Mouse (Mus musculus) cerebral cortex, adult 2 months (tissue): ENCODE results near the gene Exoc3l2.

Source experiments
- WGBS: fragments of 180-500 bp; shearing (Covaris S2); methylation state at CpG from one replicate; pipeline ENCODE4 v1.1.7; 2018; 5-methylcytosine and 5-hydroxymethylcytosine counted together

Exoc3l2 gene

DNA sequence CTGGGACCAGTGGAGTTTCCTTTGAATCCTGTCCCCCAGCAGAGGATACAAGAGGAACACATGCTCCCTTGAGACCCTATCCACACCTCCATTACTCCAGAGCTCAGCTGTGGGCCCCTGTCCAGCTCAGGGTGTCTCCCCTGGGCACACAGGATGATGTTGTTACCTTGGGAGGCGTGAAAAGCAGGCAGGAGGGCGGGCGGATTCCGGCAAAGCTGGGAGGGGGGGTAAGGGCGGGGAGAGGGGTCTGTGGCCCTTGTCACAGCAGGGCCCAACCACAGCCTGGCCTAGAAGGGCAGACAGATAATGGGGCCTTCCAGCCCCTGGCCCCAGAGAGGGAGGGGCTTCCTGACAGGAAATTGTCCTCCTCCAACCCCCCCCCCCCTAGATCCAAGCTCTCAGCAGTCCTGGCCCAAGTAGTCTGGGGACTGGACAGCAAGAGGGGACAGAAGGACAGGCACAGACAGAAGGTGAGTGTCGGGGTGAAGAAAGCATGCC, at the start of gene Exoc3l2:
TSS of gene Exoc3l2 (plus strand) at position 448 of the 498 bp plus-strand sequence.
- WGBS = 60% methylated on average over 6 of the region's 6 CpGs

DNA sequence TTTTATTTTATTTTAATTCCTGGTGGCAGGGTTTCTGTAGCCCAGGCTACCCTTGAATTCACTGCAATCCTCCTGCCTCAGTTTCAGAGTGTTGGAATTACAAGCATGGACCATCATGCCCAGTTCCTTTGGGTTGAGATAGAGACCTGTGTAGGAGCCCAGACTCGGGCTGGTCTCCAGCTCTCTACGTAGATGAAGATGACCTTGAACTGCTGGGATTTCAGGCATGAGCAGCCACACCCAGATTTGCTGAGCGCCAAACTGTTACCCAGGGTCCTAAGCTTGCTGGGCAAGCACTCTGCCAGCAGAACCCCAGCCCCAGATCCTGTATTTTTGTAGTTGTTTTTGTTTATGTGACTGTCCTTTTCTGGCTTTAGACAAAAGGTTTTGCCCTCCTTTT, 49.6 kb upstream of the Exoc3l2 start:
- WGBS = 88% methylated on average over 3 of the region's 3 CpGs

DNA sequence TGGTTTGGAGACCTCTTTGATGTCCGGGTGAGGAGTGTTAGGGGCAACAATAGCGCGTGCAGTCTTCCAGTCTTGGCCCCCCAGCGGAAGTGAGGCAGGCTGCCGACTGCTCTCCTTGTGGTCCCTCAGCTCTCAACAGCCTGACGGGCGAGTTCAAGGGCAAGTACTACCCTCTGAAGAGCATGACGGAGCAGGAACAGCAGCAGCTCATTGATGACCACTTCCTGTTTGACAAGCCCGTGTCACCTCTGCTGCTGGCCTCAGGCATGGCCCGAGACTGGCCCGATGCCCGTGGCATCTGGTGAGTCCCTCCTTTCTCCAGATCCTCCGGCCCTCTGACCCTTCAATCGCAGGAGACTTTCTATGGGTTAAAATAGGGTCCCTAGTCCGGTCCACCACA, 46.5 kb upstream of the Exoc3l2 start:
- 82% methylated on average over 15 of the region's 15 CpGs for WGBS

DNA sequence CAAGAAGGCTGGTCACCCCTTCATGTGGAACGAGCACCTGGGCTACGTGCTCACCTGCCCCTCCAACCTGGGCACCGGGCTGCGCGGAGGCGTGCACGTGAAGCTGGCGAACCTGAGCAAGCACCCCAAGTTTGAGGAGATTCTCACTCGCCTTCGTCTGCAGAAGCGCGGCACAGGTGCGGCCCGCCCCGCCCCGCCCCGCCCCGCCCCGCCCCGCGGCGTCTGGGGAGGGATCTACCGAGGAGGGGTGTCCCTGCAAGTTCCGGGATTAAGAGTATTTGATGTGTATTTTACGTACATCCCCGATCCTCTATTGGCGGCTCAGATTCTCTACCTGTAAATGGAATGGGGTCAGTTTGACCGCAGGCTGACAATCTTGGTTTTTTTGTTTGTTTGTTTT, 43.0 kb upstream of the Exoc3l2 start:
- WGBS = 8% methylated on average over 28 of the region's 28 CpGs

DNA sequence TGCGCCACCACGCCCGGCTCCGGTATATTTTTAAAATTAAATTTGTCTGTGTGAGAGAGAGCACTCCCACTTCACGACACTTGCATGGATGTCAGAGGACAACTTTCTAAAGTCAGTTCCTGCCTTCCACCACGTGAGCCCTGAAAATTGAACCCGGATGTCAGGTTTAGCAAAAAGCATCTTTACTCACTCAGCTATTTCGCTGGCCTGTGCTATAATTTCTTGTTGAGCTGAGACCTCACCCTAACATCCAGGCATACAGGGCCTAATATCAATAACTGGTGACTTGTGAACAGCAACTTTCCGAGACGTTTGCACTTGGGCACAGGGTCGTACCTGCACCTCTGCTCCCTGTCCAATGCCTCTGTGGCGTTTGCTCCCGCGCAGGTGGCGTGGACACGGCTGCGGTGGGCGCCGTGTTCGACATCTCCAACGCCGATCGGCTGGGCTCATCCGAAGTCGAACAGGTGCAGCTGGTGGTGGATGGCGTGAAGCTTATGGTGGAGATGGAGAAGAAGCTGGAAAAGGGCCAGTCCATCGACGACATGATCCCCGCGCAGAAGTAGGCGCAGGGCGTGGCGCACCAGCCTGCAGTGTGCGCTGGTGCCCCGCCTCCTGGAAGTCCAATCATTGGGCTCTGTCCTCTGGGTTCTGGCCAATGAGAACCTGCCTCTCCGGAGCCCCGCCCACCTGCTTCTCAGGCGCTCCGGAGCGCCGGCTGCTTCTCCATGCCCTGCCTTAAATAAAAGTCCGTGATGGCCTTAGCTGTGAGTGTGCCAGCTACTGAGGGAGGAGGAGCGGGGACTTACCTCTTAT, 42.1 kb upstream of the Exoc3l2 start:
- WGBS = 7% methylated on average over 43 of the region's 43 CpGs

DNA sequence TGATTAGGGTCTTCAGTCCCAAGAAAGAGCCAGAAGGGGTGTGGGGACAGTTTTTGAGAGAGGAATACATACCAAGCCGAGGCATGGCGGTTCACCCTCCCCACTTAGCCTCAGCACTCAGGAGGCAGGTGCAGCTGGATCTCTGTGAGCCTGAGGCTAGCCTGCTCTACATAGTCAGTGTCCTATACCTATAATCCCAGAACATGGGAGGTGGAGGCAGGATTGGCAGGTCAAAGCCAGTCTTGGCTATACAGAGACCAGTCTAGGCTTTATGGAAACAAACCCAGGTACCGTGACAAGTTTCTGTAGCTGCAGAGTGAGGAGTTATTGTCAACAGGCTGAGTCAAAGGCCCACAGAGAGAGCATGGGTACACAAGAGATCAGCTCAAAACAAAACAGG, 40.0 kb upstream of the Exoc3l2 start:
- 88% methylated on average over 3 of the region's 3 CpGs for WGBS

DNA sequence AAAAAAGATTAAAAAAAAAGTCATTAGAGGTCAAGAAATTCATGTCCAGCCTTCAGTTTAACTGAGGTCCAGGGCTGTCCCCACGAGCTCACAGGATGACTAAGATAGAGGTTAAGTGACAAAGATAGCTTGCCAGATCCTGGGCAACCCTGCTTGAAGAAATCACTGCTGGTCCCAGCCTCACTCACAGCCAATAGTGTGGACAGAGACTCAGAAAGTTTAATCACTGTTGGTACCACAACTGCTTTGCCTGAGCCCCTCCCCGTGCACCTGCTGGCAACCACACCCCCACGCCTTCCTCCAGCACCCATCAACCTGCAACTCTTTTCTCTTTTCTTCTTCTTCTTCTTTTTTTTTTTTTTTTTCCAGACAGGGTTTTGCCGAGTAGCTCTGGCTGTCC, 39.1 kb upstream of the Exoc3l2 start:
- 51% methylated on average over 4 of the region's 4 CpGs for WGBS

DNA sequence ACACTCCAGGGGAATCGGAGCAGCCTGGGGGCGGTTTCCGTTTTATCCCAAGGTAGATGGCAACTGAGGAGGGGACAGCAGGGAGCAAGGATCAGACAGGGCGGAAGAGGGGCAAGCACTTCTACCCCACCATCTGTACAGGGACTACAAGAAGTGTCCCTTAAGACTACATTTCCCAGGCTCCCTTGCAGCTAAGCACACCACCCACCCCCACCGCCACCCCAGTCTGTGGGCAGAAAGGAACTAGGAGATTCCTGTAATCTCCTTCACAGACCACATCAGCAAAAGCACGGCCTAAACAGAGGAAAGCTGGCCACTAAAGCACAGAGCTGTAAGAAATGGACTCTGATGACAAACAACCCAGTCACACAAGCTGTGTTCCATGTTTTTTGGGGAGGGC, 36.8 kb upstream of the Exoc3l2 start:
- 70% methylated on average over 6 of the region's 6 CpGs for WGBS

DNA sequence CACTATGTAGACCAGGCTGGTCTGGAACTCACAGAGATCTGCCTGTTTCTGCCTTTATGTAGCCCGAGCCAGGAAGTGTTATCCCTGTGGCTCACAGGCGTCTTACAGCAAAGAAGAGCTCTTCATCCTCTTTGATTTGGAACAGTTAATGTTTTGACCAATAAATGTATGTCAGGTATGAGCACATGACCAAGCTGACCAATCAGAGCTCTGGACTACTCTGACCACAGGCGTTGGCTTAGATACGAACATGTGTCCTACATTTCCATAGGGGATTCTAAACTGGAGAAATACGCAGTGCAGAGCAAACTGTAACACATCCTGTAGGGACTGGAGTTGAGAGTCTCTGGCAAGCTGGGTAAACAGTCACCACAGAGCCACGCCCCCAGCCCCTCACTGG, 36.2 kb upstream of the Exoc3l2 start:
- 72% methylated on average over 6 of the region's 6 CpGs for WGBS

DNA sequence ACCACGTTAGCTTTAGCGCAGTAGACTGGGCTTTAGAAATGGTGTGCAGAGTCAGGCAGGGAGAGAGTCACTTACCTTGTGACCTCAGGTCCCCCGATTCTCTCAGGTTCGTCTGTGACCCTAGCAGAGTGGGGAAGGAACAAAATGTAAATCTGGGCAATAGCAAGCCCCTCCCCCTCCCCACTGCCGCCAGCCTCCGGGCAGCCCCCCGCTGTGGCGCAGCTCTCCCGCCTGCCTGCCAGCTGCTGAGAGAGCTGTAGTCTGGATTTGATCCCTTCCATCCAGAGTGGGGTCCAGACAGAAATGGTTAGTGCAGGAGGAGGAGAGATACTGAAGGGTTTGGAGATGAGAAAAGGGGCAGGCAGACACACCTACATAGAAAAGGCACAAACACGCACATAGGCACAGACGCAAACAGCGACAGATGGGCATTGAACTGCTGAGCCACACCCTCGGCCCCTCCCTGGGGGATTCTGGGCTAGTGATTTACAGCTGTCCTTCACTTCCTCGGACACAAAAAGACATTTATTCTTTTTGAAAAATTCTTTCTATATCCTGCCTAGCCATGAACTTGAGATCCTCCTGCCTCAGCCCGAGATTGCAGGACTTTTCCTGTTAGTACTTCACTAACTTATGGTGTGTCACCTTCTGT, 35.0 kb upstream of the Exoc3l2 start:
- 73% methylated on average over 15 of the region's 15 CpGs for WGBS

DNA sequence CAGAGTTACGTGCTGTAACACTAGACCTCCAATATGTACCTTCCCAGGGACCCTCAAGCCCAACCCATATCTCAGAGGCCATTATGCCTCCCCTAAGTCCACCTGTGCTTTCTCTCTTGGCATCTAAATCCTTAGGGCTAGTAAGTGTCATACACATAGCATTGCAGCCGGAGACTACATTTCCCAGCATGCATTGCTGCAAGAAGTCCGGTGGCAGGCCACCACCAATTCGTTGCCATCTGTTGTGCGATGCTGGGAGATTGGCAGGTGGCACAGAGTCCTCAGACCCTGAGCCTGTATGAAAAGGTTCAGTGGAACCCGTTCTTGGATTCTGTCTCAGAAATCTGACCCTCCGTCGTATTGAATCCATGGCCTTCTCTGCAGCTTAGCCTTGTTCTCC, 33.4 kb upstream of the Exoc3l2 start:
- 65% methylated on average over 8 of the region's 8 CpGs for WGBS

DNA sequence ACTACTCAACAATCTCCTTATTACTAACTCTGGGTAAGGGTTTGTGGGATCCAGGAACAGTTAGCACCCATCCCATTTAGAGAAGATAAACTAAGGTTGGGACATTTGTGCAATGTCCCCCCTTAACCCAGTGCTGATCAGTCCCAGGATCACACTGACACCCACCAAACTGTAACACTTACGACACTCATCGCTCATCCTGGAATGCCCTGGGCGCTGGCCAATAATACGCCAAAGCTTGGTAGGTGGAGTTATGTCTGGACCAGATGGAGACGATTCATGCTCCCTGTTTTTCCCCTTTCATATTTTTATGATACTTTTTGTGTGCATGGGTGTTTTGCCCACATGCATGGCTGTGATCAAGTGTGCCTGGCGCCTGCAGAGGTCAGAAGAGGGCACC, 32.7 kb upstream of the Exoc3l2 start:
- WGBS = 65% methylated on average over 6 of the region's 6 CpGs

DNA sequence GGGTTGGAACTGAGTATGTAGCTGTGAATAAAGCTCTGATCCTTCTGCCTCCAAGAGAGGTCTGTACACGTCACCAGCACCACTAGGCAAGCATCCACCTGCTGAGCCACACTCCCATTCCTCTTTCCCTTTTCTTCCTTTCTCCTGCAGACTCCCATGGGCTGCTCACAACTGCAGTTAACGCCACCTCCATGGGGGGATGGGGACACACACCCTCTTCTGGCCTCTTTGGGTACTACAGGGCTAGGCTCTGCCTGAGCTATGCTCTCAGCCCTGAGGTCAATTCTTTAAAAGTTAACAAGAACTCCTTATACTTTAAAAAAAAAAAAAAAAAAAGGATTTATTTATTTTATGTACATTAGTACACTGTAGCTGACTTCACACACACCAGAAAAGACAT, 30.7 kb upstream of the Exoc3l2 start:
- 93% methylated on average over 2 of the region's 2 CpGs for WGBS

DNA sequence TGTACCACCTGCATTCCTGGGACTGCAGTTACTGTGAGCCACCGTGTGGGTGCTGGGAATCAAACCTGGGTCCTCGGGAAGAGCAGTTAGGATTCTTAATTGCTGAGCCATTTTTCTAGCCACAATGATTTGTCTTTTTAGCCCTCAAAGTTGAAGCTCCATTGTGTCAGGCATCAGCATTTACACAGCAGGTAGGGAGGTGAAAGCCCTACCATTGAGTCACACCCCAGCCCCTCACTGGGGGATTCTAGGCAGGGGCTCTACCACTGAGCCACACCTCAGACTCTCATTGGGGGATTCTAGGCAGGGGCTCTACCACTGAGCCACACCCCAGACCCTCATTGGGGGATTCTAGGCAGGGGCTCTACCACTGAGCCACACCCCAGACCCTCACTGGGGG, 26.9 kb upstream of the Exoc3l2 start:
- WGBS = 96% methylated on average over 2 of the region's 2 CpGs

DNA sequence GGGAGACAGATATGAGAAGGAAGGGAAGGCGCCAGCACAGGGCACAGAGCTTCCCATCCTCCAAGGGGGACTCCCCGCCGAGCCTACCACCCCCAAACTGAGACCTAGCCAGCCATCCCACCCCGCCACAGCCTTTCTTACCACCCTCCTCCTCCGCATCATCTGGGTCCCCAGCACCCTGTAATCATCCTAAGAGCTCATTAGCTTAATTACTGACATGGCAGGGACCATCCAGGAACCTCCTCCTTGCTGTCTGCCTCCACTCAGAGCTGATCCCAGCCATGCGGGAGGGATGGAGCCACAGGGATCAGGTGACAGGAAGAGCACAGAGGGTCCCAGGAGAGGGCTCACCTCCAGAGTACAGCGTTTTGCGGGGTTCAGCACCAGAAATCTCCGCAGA, 26.1 kb upstream of the Exoc3l2 start:
- 68% methylated on average over 9 of the region's 9 CpGs for WGBS

DNA sequence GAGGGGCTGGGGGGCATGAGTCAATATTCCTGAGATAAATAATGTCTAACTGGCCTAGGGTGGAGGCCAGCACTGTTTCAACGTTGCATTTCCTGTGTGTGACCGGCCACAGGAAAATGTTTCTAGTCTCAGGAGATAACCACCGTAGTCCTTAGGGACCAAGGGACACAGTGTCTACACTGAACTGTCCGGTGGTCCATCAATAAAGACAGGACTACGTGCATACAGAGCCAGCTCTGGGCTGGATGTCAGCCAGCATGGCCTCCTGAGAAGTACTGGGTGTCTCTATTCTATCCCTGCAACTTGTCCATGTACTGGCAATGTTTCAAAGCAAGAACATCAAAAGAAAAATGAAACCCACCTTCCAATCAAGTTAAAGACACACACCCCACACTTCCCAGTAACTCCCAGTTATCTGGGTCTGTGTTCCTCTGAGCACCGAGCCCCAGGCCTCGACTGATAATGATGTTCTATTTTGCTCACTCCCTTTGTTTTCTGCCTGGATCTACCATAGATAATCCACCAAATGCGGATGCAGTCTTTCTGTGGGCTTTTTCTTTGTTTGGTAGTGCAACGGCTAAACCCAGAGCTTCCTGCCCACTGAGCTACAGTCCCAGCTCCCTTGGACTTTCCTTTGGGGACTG, 21.6 kb upstream of the Exoc3l2 start:
- 70% methylated on average over 9 of the region's 9 CpGs for WGBS

DNA sequence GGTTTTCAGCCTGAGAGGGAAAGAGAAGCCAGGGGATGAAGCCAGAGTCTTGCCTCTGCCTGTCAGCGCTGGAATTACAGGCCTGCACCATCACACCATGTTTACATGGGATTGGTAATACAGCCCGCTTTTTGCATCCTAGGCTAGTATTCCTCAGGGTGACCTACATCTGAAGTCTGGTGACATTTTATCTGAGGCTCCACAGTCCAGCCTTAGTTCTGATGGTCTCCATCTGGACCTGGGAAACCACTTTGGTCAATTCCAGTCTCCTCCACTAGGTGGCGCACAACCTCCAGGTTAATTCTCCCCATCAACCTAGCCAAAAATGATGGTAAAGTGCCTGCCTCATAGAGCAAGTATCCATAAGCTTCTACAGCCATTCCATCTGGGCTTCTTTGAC, 19.8 kb upstream of the Exoc3l2 start:
- WGBS = 46% methylated on average over 3 of the region's 3 CpGs

DNA sequence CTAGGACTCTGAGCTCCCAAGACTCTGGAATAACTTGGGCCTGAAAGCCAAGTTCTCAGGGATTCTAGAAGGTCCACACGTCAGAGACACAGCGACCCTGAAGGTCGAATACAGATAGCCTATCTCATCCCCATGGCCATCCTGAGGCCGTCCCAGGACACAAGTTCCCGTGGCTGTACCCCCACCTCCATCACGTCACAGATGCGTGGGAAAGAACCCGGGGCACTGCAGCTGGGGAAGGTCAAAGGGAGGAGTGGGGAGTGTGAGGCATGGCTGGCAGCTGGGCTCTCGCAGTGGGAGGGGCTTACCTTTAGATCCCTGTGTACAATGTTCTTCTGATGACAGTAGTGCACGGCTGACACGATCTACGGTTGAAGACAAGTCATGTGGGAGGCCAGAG, 18.3 kb upstream of the Exoc3l2 start:
- 86% methylated on average over 12 of the region's 12 CpGs for WGBS

DNA sequence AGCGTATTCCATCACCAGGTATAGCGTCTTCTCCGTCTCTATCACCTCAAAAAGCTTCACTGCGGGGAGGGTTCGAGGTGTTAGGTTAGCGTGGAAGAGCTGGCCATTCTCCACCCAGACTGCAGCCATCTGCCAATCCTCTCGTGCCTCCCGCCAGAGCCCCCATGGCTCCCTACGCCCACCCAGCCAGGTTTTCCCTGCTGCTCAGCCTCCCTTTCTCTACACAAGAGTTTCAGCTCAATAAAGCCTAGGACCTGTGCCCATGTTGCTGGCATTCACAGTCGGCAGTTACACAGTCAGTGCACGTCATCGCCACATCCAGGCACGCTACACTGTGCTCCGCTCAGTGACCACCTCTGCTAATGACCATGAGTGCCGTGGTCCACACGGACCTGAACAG, 15.4 kb upstream of the Exoc3l2 start:
- WGBS = 54% methylated on average over 16 of the region's 16 CpGs

DNA sequence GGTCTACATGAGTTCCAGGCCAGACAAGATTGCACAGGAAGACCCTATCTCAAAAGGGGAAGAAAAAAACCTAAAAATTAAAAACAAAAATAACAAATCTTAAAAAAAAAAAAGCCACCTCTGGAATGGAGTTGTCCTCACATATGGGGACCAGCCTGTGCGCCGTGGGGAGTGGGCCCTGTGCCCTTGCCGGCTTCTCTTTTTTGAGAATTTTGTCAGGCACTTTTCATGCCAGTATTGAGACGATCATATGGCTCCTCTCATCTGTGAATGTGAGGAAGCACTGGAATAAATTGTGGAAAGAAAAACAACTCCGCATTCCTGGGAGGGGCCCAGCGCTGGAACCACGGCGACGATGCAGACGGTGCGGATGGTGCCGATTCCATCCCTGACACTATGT, 14.0 kb upstream of the Exoc3l2 start:
- 52% methylated on average over 12 of the region's 12 CpGs for WGBS

DNA sequence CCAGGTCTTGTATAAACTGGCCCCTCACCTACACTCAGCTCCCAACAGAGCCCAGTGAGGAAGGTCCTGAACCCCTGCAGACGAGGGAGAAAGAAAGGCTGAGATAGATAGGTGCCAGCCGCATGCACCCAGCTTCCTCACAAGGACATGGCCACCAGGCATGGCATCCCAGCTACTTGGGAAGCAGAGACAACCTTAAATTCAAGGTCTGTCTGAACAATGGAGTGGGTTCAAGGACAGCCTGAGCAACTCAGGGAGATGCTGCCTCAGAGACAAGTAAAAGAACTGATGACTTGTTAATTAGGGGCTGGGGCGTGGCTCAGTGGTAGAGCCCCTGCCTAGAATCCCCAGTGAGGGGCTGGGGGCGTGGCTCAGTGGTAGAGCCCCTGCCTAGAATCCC, 7.9 kb upstream of the Exoc3l2 start:
- WGBS = 92% methylated on average over 4 of the region's 4 CpGs

DNA sequence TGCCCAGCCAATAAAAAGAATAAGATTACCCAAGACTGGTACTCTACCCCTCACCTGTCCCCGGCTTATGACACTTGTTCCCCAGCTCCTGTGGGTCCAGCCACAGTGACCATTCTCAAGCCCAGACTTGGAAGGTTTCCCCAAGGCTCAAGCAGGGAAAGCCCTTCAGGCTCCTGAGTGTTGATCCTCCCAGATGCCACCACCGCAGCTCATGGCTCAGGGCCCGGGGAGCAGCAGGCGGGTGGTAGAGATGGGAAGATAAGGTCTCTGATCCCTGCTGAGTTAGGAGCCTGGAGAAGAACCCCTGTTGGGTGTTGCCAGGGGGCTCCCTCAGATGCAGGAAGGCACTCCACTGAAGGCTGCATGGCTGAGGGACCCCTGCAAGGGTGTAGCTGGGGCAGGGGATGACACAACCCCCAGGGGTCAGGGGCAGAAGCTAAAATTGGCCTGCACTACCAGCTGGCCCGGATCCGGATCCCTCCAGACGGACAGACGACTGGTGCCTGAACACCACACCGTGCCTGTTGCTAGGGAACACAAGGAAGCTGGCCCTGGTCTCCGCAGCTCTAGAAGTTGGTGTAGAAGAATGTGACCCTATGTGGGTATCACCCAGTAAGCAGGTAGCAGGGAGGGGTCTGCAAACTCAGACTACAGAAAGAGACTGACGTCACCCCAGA, 7.2 kb upstream of the Exoc3l2 start:
- 32% methylated on average over 11 of the region's 11 CpGs for WGBS
